Mouse (Mus musculus) MEL (cell line): ENCODE data around the gene Gm49342. TPM values are rescaled to one million over a fixed set of nuclear protein-coding genes. Genes with fewer than 3 reads are reported as not detected.
A peak's percentile ranks its signal among the peaks of the same experiment; 100 is the strongest.
"Not testable (repeated sequence)": the region's sequence is repeated elsewhere in the genome, so short reads cannot be mapped to it uniquely, and the experiment has no call there.

Experiments
- DNase-seq: peaks from one replicate; pipeline ENCODE4 v3.0.0; 2011; ENCODE audit warnings: low read depth, low spot score
- H3K27ac ChIP-seq: 2 replicates; pipeline ENCODE4 v1.5.1; 2012; ENCODE audit warnings: low read depth, mild to moderate bottlenecking, control low read depth, low read length, moderate library complexity; ENCODE audit not compliant: control insufficient read depth
- H3K27me3 ChIP-seq, 2 experiments: fragments of 150-350 bp in 1 of 2; sonication (generic) in 1 of 2; 2 replicates each; pipeline ENCODE4 v1.6.1; 2012; ENCODE audit warnings: low read length in 2 of 2, mild to moderate bottlenecking in 2 of 2, improper control_type of control experiment in 1 of 2, moderate library complexity in 1 of 2; ENCODE audit not compliant: insufficient read depth in 2 of 2, control insufficient read depth in 1 of 2
- H3K36me3 ChIP-seq, 2 experiments: 2 replicates each; pipeline ENCODE4 v1.6.1; 2012 to 2014; ENCODE audit warnings: low read length in 2 of 2, improper control_type of control experiment in 1 of 2, inconsistent platforms in 1 of 2, mild to moderate bottlenecking in 1 of 2; ENCODE audit not compliant: insufficient read depth in 2 of 2, control insufficient read depth in 1 of 2
- H3K4me1 ChIP-seq, 2 experiments: fragments of 150-350 bp in 1 of 2; sonication (generic) in 1 of 2; 2 replicates each; pipeline ENCODE4 v1.6.1; 2012; ENCODE audit warnings: low read length in 2 of 2, improper control_type of control experiment in 1 of 2, mild to moderate bottlenecking in 1 of 2; ENCODE audit not compliant: insufficient read depth in 2 of 2, control insufficient read depth in 1 of 2
- H3K4me3 ChIP-seq, 2 experiments: fragments of 150-350 bp in 1 of 2; sonication (generic) in 1 of 2; 2 replicates each; pipeline ENCODE4 v1.5.1; 2012; ENCODE audit warnings: low read depth in 2 of 2, low read length in 2 of 2, mild to moderate bottlenecking in 2 of 2, moderate library complexity in 2 of 2, control low read depth in 1 of 2, improper control_type of control experiment in 1 of 2; ENCODE audit not compliant: control insufficient read depth in 1 of 2, insufficient read depth in 1 of 2
- H3K79me2 ChIP-seq: 2 replicates; pipeline ENCODE4 v1.6.1; 2012; ENCODE audit warnings: mild to moderate bottlenecking, low read length, moderate library complexity; ENCODE audit not compliant: control insufficient read depth, poor library complexity, insufficient read depth
- H3K9ac ChIP-seq: 2 replicates; pipeline ENCODE4 v1.6.1; 2012; ENCODE audit warnings: low read depth, mild to moderate bottlenecking, control low read depth, low read length, moderate library complexity; ENCODE audit not compliant: control insufficient read depth, poor library complexity, severe bottlenecking
- H3K9me3 ChIP-seq: fragments of 150-350 bp; sonication (generic); replicated peaks from 2 replicates; pipeline ENCODE4 v1.6.1; 2012; ENCODE audit warnings: mild to moderate bottlenecking, low read length, improper control_type of control experiment, moderate library complexity; ENCODE audit not compliant: insufficient read depth
- BHLHE40 ChIP-seq: IDR thresholded peaks from 2 replicates; pipeline ENCODE4 v1.6.1; 2012; ENCODE audit warnings: low read depth, mild to moderate bottlenecking, inconsistent platforms, low read length, improper control_type of control experiment, borderline replicate concordance
- CHD2 ChIP-seq: IDR thresholded peaks from 2 replicates; pipeline ENCODE4 v1.6.1; 2011; ENCODE audit warnings: low read length, improper control_type of control experiment
- CTCF ChIP-seq, 3 experiments: IDR thresholded peaks in 2 of 3; conservative IDR thresholded peaks in 1 of 3; 2 replicates each; pipeline ENCODE4 v1.5.1; 2011 to 2012; ENCODE audit warnings: low read length in 3 of 3, low read depth in 2 of 3, mild to moderate bottlenecking in 2 of 3, improper control_type of control experiment in 1 of 3, inconsistent platforms in 1 of 3, mixed read lengths in 1 of 3, moderate library complexity in 1 of 3; ENCODE audit not compliant: control insufficient read depth in 1 of 3, insufficient read depth in 1 of 3, poor library complexity in 1 of 3, severe bottlenecking in 1 of 3
- EP300 ChIP-seq, 2 experiments: IDR thresholded peaks; 2 replicates each; pipeline ENCODE4 v1.6.1; 2011; ENCODE audit warnings: improper control_type of control experiment in 2 of 2, low read length in 2 of 2, low read depth in 1 of 2, mild to moderate bottlenecking in 1 of 2
- GABPA ChIP-seq: IDR thresholded peaks from 2 replicates; pipeline ENCODE4 v1.6.1; 2012; ENCODE audit warnings: low read depth, mild to moderate bottlenecking, inconsistent platforms, low read length, improper control_type of control experiment, moderate library complexity
- HCFC1 ChIP-seq: IDR thresholded peaks from 2 replicates; pipeline ENCODE4 v1.6.1; 2012; ENCODE audit warnings: low read depth, mild to moderate bottlenecking, inconsistent platforms, low read length, improper control_type of control experiment, moderate library complexity
- JUND ChIP-seq: IDR thresholded peaks from 2 replicates; pipeline ENCODE4 v1.6.1; 2011; ENCODE audit warnings: low read depth, mild to moderate bottlenecking, improper control_type of control experiment, low read length
- KAT2A ChIP-seq: conservative IDR thresholded peaks from 2 replicates; pipeline ENCODE4 v1.6.1; 2012; ENCODE audit warnings: low read depth, low read length, improper control_type of control experiment, inconsistent platforms
- MXI1 ChIP-seq: IDR thresholded peaks from 2 replicates; pipeline ENCODE4 v1.6.1; 2011; ENCODE audit warnings: mild to moderate bottlenecking, low read depth, low read length, improper control_type of control experiment
- MYB ChIP-seq: IDR thresholded peaks from 2 replicates; pipeline ENCODE4 v1.6.1; 2011; ENCODE audit warnings: mild to moderate bottlenecking, low read depth, low read length, improper control_type of control experiment
- NELFE ChIP-seq: IDR thresholded peaks from 2 replicates; pipeline ENCODE4 v1.6.1; 2011; ENCODE audit warnings: low read depth, low read length, improper control_type of control experiment
- POLR2A ChIP-seq, 2 experiments: IDR thresholded peaks; 2 replicates each; pipeline ENCODE4 v1.6.1; 2011 to 2012; ENCODE audit warnings: low read length in 2 of 2, mild to moderate bottlenecking in 2 of 2, control low read depth in 1 of 2, improper control_type of control experiment in 1 of 2, low read depth in 1 of 2, moderate library complexity in 1 of 2; ENCODE audit not compliant: control insufficient read depth in 1 of 2, insufficient read depth in 1 of 2, poor library complexity in 1 of 2
- POLR2AphosphoS5 ChIP-seq: IDR thresholded peaks from 2 replicates; pipeline ENCODE4 v1.6.1; 2012; ENCODE audit warnings: low read depth, borderline replicate concordance, mild to moderate bottlenecking, inconsistent platforms, low read length, moderate library complexity, mixed read lengths
- RAD21 ChIP-seq: IDR thresholded peaks from 2 replicates; pipeline ENCODE4 v1.6.1; 2011; ENCODE audit warnings: mild to moderate bottlenecking, low read depth, low read length, improper control_type of control experiment
- RCOR1 ChIP-seq: IDR thresholded peaks from 2 replicates; pipeline ENCODE4 v1.6.1; 2012; ENCODE audit warnings: low read depth, mild to moderate bottlenecking, inconsistent platforms, low read length, improper control_type of control experiment
- SIN3A ChIP-seq: IDR thresholded peaks from 2 replicates; pipeline ENCODE4 v1.6.1; 2012; ENCODE audit warnings: low read length, improper control_type of control experiment, inconsistent platforms
- UBTF ChIP-seq: IDR thresholded peaks from 2 replicates; pipeline ENCODE4 v1.6.1; 2012; ENCODE audit warnings: low read depth, mild to moderate bottlenecking, inconsistent platforms, low read length, improper control_type of control experiment, moderate library complexity, borderline replicate concordance; ENCODE audit not compliant: insufficient read depth
- USF2 ChIP-seq, 2 experiments: IDR thresholded peaks; 2 replicates each; pipeline ENCODE4 v1.6.1; 2011 to 2012; ENCODE audit warnings: improper control_type of control experiment in 2 of 2, low read length in 2 of 2, borderline replicate concordance in 1 of 2, inconsistent platforms in 1 of 2, low read depth in 1 of 2, mild to moderate bottlenecking in 1 of 2; ENCODE audit not compliant: insufficient read depth in 1 of 2
- ZC3H11A ChIP-seq: IDR thresholded peaks from 2 replicates; pipeline ENCODE4 v1.6.1; 2012; ENCODE audit warnings: low read depth, mild to moderate bottlenecking, inconsistent platforms, low read length, improper control_type of control experiment
- ZMIZ1 ChIP-seq: IDR thresholded peaks from 2 replicates; pipeline ENCODE4 v1.6.1; 2012; ENCODE audit warnings: low read depth, mild to moderate bottlenecking, inconsistent platforms, low read length, improper control_type of control experiment, moderate library complexity
- polyA plus RNA-seq, 2 experiments: library from polyadenylated mRNA; stranded (reverse) in 1 of 2; unstranded in 1 of 2; fragments of >175 nt in 1 of 2; fragments of >200 nt in 1 of 2; gene quantifications; 2 replicates each; pipeline versions ENCODE4 v1.2.1 to v1.2.4; 2012; ENCODE audit warnings: low replicate concordance in 2 of 2, low read depth in 1 of 2; ENCODE audit not compliant: insufficient read length in 2 of 2, insufficient read depth in 1 of 2, missing spikeins in 1 of 2
- total RNA-seq: library from RNA; depleted of rRNA; stranded (reverse); fragments of 300-350 nt; gene quantifications from 2 replicates; pipeline ENCODE4 v1.2.3, GENCODE M21; 2012

Gm49342 gene
- total and polyA plus RNA-seq, 3 experiments = 14.5 to 45.2 TPM; not detected in 1

- not testable (repeated sequence) for H3K9me3 ChIP-seq, H3K4me3 ChIP-seq, H3K27me3 ChIP-seq, H3K27ac ChIP-seq, H3K79me2 ChIP-seq, H3K4me1 ChIP-seq, H3K36me3 ChIP-seq, H3K9ac ChIP-seq
- DNase-seq = peak; percentile 2
- peak in 2 of 3 experiments; percentile 3 to 20; a peak in 2 of 6 replicates for TF ChIP-seq CTCF (IDR thresholded peaks at IDR 0.05 in 2 of 3, conservative IDR thresholded peaks at IDR 0.05 in 1 of 3; ENCODE audit: control insufficient read depth in 1 of 3, insufficient read depth in 1 of 3, low read depth in 2 of 3, low read length in 3 of 3, poor library complexity in 1 of 3, severe bottlenecking in 1 of 3)
Observed at GRCm38 (mm10) chr14:50973054-50973453, 28.7 kb downstream of the Gm49342 start.

GRCm38 (mm10) chr14:50973700-50974099 is 29.4 kb downstream of the Gm49342 start:
- Histone ChIP-seq H3K4me3 (no peak overlapping the region), H3K27me3 (no peaks in the 10 kb centered on the region), H3K36me3 (no peaks in the 10 kb centered on the region), H3K4me1 (no peaks in the 10 kb centered on the region), H3K9ac (no peak overlapping the region), H3K9me3 (no peaks in the 10 kb centered on the region), H3K79me2 (no peaks in the 10 kb centered on the region), H3K27ac (no peak overlapping the region)
- DNase-seq = peak; percentile 0
- TF ChIP-seq EP300 (IDR thresholded peaks at IDR 0.05; ENCODE audit: low read depth in 1 of 2, low read length in 2 of 2) = no peak
- no peak for TF ChIP-seq GABPA
- no peak for TF ChIP-seq ZMIZ1
- TF ChIP-seq UBTF = no peak
- no peak for TF ChIP-seq POLR2AphosphoS5

- no peaks in the 10 kb centered on the region for H3K9me3 ChIP-seq
- no peak overlapping the region for H3K27ac ChIP-seq
- no peaks in the 10 kb centered on the region for H3K36me3 ChIP-seq
- TF ChIP-seq EP300 (IDR thresholded peaks at IDR 0.05; ENCODE audit: low read depth in 1 of 2, low read length in 2 of 2) (no peak), BHLHE40 (no peak), ZMIZ1 (no peak), HCFC1 (no peak), USF2 (IDR thresholded peaks at IDR 0.05; ENCODE audit: borderline replicate concordance in 1 of 2, insufficient read depth in 1 of 2, low read depth in 1 of 2, low read length in 2 of 2) (no peak), RCOR1 (no peak), POLR2AphosphoS5 (no peak), NELFE (no peak), MYB (no peak), KAT2A (no peak), JUND (no peak), POLR2A (IDR thresholded peaks at IDR 0.05; ENCODE audit: control insufficient read depth in 1 of 2, insufficient read depth in 1 of 2, low read depth in 1 of 2, low read length in 2 of 2, poor library complexity in 1 of 2) (no peak), UBTF (no peak), RAD21 (no peak), CHD2 (no peak), ZC3H11A (no peak), SIN3A (no peak), MXI1 (no peak)
- DNase-seq = no peak
- H3K79me2 ChIP-seq = no peaks in the 10 kb centered on the region
- no peaks in the 10 kb centered on the region for H3K27me3 ChIP-seq
- H3K9ac ChIP-seq = no peak overlapping the region
- H3K4me1 ChIP-seq = no peaks in the 10 kb centered on the region
- no peak overlapping the region for H3K4me3 ChIP-seq
Observed at GRCm38 (mm10) chr14:50975001-50975400, 30.7 kb downstream of the Gm49342 start.
